Mouse (Mus musculus) G1E (cell line): Measurements from ENCODE around the gene Tsks.

ENCODE experiments used
- CTCF ChIP-seq: IDR thresholded peaks from 2 replicates; pipeline ENCODE4 v1.5.1; 2012; ENCODE audit warnings: low read depth, low read length, inconsistent platforms, mixed read lengths
- TAL1 ChIP-seq: conservative IDR thresholded peaks from 2 replicates; pipeline ENCODE4 v1.6.1; 2012; ENCODE audit warnings: low read depth, low read length, inconsistent platforms, mixed read lengths

DNA sequence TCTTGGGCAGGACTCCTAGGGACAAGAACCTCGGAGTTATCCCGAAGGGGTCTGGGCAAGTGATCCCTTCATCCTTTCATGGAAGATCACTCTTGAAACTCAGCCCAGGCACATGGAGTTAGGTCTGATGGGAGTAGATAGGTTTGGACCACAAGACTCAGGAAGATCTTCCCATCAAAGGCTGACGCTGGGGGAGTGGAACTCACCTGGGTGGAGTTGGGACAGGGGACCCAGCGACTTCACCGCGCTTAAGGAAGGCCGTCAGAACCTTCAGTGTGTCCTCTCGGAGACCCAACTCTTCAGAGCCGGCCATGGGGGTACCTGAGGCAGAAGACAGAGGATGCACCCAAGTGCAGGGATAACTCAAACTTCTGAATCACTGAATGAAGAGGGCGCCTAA, 53.7 kb downstream of the Tsks start:
- TF ChIP-seq CTCF (no peak), TAL1 (no peak)
